Mouse (Mus musculus) embryonic fibroblast, embryonic 13.5 days (primary cell): ENCODE data around the gene C2cd4c.

ENCODE experiments used
- CTCF ChIP-seq: IDR thresholded peaks from 2 replicates; pipeline ENCODE4 v1.5.1; 2011; ENCODE audit warnings: mild to moderate bottlenecking, control low read depth, low read length, moderate library complexity, borderline replicate concordance; ENCODE audit not compliant: insufficient read depth
- POLR2A ChIP-seq: IDR thresholded peaks from 2 replicates; pipeline ENCODE4 v1.6.1; 2011; ENCODE audit warnings: low read depth, mild to moderate bottlenecking, control low read depth, low read length, moderate library complexity

- TF ChIP-seq POLR2A: no peak
- TF ChIP-seq CTCF: peak; percentile 51; the same call in 1 of the 2 replicates
These were observed 33.0 kb downstream of the C2cd4c start for GRCm38 (mm10) chr10:79580811-79581210.
